Mouse (Mus musculus) liver, embryonic 15.5 days (tissue): ENCODE results near the gene Slc26a10. TPM values are rescaled to one million over a fixed set of nuclear protein-coding genes. Genes with fewer than 3 reads are reported as not detected.

Experiments
- ATAC-seq: fragments of 200-750 bp; cut with Nextera tagmentation; 2 replicates; pipeline ENCODE4 v1.8.0; 2017; ENCODE audit warnings: moderate number of reproducible peaks, mild to moderate bottlenecking, moderate library complexity; ENCODE audit not compliant: insufficient read depth
- H3K27ac ChIP-seq: fragments of 300-500 bp; sonication (generic); replicated peaks from 2 replicates; pipeline ENCODE4 v1.5.1; 2015; ENCODE audit warnings: mild to moderate bottlenecking, inconsistent platforms
- H3K27me3 ChIP-seq: fragments of 300-500 bp; sonication (generic); 2 replicates; pipeline ENCODE4 v1.6.1; 2015; ENCODE audit warnings: mild to moderate bottlenecking, inconsistent platforms
- H3K36me3 ChIP-seq: fragments of 300-500 bp; sonication (generic); replicated peaks from 2 replicates; pipeline ENCODE4 v1.6.1; 2015; ENCODE audit warnings: moderate library complexity, mild to moderate bottlenecking, inconsistent platforms
- H3K4me1 ChIP-seq: fragments of 300-500 bp; sonication (generic); replicated peaks from 2 replicates; pipeline ENCODE4 v1.6.1; 2015; ENCODE audit warnings: inconsistent platforms
- H3K4me2 ChIP-seq: fragments of 300-500 bp; sonication (generic); 2 replicates; pipeline ENCODE4 v1.6.1; 2015; ENCODE audit warnings: moderate library complexity, mild to moderate bottlenecking, inconsistent platforms
- H3K4me3 ChIP-seq: fragments of 300-500 bp; sonication (generic); replicated peaks from 2 replicates; pipeline ENCODE4 v1.5.1; 2015; ENCODE audit warnings: mild to moderate bottlenecking, inconsistent platforms
- H3K9ac ChIP-seq: fragments of 300-500 bp; sonication (generic); 2 replicates; pipeline ENCODE4 v1.6.1; 2015; ENCODE audit warnings: moderate library complexity, mild to moderate bottlenecking, inconsistent platforms
- H3K9me3 ChIP-seq: fragments of 300-500 bp; sonication (generic); replicated peaks from 2 replicates; pipeline ENCODE4 v1.6.1; 2016; ENCODE audit warnings: inconsistent platforms
- WGBS: fragments of 180-500 bp; shearing (Covaris S2); methylation state at CpG from one replicate; pipeline ENCODE4 v1.1.7; 2015; ENCODE audit warnings: mixed read lengths; ENCODE audit not compliant: insufficient replicate concordance; 5-methylcytosine and 5-hydroxymethylcytosine counted together
- polyA plus RNA-seq: library from polyadenylated mRNA; unstranded; fragments of >200 nt; fragmentation: Nextera tagmentation; extraction: Ambion mirVana; gene quantifications from 2 replicates; pipeline ENCODE4 v1.2.1, GENCODE M21; 2015

The Slc26a10 gene
- polyA plus RNA-seq, 1 experiment from 2014 or later = 2.1 TPM

DNA sequence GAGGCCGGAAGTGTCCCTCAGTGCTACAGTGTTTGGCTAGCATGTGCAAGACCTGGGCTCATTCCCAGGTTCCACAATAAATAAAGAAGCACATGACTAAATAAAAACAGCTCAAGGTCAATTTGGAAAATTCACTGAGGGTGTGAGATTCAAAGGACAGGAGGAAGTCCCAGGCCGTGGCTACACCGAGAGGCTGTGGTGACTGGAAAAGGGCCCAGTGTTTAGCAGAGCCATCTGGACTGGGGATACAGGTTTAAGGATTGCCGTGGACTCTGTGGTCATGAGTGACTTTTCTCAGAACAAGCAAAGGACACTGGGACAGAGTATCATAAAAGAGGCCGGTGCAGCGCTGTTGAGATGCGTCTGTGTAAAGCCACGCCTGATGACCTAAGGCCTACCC is 32.8 kb upstream of the Slc26a10 start:
- WGBS = 92% methylated on average over 8 of the region's 8 CpGs
- no peak overlapping the region for H3K4me2 ChIP-seq
- no peak overlapping the region for H3K4me3 ChIP-seq
- no peak overlapping the region for H3K27ac ChIP-seq
- H3K36me3 ChIP-seq = peaks cover 13% of the 10 kb centered on the region
- H3K4me1 ChIP-seq = peaks cover 53% of the 10 kb centered on the region
- ATAC-seq = no peak
- no peak overlapping the region for H3K9ac ChIP-seq
- no peaks in the 10 kb centered on the region for H3K9me3 ChIP-seq
- no peaks in the 10 kb centered on the region for H3K27me3 ChIP-seq

DNA sequence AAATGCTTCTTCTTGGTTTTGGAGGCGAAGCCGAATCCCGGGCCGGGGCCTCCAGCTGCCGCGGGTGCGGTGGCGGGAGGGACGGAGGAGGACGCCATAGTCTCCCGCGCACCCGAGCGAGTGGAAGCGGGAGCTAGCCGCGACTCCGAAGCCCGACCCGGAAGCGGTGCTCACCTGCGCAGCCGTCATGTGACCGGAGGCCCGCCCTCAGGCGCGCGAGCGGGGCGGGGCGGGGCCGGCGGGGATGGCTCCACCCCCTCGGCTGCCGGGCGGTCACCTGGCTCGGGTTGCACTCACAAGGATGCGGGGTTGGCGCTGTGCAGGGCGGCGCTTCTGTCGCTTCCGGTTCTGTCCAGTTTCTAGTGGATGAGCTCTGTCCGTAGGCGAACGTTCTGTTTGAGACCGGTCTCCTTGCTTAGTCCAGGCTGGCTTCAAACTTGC is 31.0 kb upstream of the Slc26a10 start, which contains the start of gene Pip4k2c:
Gene Pip4k2c, minus strand, starts transcription at position 172 of the 441 bp plus-strand sequence.
- no peaks in the 10 kb centered on the region for H3K9me3 ChIP-seq
- H3K27me3 ChIP-seq = no peaks in the 10 kb centered on the region
- ATAC-seq = peak; percentile 92
- peaks cover 61% of the 10 kb centered on the region for H3K4me1 ChIP-seq
- peak within 1 kb of the TSS; percentile 88 for H3K27ac ChIP-seq
- H3K36me3 ChIP-seq = peaks cover 31% of the 10 kb centered on the region
- H3K4me3 ChIP-seq = peak within 1 kb of the TSS; percentile 93
- WGBS = under 1% methylated on average over 47 of the region's 47 CpGs
- peak within 1 kb of the TSS; percentile 95 for H3K9ac ChIP-seq
- H3K4me2 ChIP-seq = peak within 1 kb of the TSS; percentile 84

DNA sequence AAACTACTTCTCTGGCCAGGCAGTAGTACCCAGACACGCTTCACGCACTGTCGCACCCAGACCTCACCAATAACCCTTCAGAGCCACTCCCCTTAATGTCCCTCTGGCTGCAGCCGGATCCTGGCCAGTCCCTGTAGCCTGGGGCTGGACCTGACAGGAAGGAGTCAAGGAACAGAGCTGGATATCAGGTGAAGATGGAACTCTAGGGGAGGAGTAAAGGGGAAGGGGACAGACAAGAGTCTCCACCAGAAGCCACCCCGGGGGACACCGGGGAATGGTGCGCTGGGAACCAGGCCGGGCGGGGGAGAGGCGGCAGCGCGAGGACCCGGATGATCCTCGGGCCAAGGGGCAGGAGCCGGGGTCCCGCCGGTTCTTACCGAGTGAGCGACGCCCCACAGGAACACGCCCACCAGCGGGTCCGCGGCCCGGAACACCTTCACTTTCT is 30.5 kb upstream of the Slc26a10 start:
- ATAC-seq = peak; percentile 72
- Histone ChIP-seq H3K4me2 (peak overlapping the region; percentile 84), H3K27me3 (no peaks in the 10 kb centered on the region), H3K36me3 (peaks cover 34% of the 10 kb centered on the region), H3K4me3 (peak overlapping the region; percentile 93), H3K9ac (peak overlapping the region; percentile 95), H3K4me1 (peaks cover 66% of the 10 kb centered on the region), H3K9me3 (no peaks in the 10 kb centered on the region), H3K27ac (peak overlapping the region; percentile 88)
- WGBS = under 1% methylated on average over 25 of the region's 25 CpGs

DNA sequence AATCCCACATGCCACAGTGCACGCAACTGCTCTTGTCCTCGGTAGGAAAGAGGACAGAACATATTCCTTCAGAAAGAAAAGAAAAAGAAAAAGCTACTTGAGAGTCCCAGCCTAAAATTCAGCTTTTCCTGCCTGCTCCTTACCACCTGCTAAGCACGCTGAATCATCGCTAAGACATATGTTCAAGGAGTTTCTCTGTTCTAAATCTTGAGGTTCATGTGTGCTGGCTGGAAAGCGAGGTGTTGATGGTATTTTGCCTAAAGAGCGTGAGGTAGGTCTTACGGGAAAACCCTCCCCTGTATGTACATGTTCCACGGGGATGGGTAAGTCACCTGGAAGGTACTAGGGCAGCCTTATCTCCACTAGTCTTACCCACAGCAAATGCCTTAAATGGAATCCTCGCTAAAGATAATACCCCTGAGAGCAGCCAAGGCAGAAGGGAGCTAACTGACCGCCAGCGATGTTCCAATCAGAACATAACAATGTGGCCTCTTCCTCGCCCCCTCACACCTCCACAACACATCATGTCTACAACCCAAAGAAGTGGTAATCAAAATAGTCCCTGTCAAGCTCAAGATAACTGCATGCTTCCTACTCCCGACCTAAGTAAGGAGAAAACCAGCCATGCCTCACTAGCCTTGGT is 29.6 kb upstream of the Slc26a10 start:
- Histone ChIP-seq H3K4me2 (peak overlapping the region; percentile 84), H3K9ac (peak overlapping the region; percentile 95), H3K36me3 (peaks cover 36% of the 10 kb centered on the region), H3K4me1 (peaks cover 75% of the 10 kb centered on the region), H3K9me3 (no peaks in the 10 kb centered on the region), H3K27ac (peak overlapping the region; percentile 88), H3K4me3 (peak overlapping the region; percentile 93), H3K27me3 (no peaks in the 10 kb centered on the region)
- WGBS = 46% methylated on average over 13 of the region's 13 CpGs
- no peak for ATAC-seq

DNA sequence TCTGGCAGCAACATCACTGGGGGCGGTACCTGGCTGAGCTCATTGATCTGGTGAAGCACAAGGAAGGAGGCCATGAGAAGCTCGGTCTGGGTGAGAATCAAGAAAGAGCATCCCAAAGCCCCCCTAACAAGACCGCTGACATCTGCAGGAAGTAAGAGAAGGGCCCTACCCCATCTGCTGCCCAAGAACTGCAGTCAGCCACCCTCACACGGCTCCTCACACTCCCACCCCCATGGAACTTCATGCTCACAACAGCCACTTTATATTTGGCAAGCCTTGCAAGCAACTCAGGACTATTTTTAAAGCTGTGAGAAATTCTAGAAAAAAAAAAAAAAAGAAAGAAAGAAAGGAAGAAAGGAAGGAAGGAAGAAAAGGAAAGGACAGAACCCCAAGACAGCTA is 28.5 kb upstream of the Slc26a10 start:
- H3K27ac ChIP-seq = peak overlapping the region; percentile 88
- H3K36me3 ChIP-seq = peaks cover 45% of the 10 kb centered on the region
- H3K9me3 ChIP-seq = no peaks in the 10 kb centered on the region
- 76% methylated on average over 4 of the region's 4 CpGs for WGBS
- peak overlapping the region; percentile 95; the same call in 1 of the 2 replicates for H3K9ac ChIP-seq
- no peak for ATAC-seq
- peak overlapping the region; percentile 93; the same call in 1 of the 2 replicates for H3K4me3 ChIP-seq
- H3K27me3 ChIP-seq = no peaks in the 10 kb centered on the region
- peaks cover 77% of the 10 kb centered on the region for H3K4me1 ChIP-seq
- peak overlapping the region; percentile 84 for H3K4me2 ChIP-seq

DNA sequence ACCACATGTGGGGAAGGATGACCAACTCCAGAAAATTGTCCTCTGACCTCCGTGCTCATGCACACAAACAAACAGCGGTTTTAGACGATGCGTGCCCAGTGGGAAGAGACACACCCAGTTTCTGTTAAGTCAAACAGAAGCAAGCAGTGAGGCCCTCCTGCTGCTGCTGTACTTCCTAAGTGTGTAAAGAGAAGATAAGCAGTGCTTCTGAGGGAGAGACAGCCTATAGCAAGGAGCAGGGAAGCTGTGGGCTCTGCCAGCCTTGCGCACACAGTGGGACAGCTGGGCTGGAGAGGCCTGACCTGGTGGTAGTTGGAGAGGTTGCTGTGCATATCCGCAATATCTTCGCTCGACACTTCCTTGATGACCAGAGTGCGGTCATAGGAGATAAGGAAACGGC is 24.9 kb upstream of the Slc26a10 start:
- Histone ChIP-seq H3K27ac (peak overlapping the region; percentile 98), H3K36me3 (peaks cover 74% of the 10 kb centered on the region), H3K4me1 (peaks cover 93% of the 10 kb centered on the region), H3K4me2 (peak overlapping the region; percentile 67), H3K4me3 (peak overlapping the region; percentile 40), H3K27me3 (no peaks in the 10 kb centered on the region), H3K9ac (peak overlapping the region; percentile 50), H3K9me3 (no peaks in the 10 kb centered on the region)
- ATAC-seq = peak; percentile 91
- 14% methylated on average over 10 of the region's 10 CpGs for WGBS

DNA sequence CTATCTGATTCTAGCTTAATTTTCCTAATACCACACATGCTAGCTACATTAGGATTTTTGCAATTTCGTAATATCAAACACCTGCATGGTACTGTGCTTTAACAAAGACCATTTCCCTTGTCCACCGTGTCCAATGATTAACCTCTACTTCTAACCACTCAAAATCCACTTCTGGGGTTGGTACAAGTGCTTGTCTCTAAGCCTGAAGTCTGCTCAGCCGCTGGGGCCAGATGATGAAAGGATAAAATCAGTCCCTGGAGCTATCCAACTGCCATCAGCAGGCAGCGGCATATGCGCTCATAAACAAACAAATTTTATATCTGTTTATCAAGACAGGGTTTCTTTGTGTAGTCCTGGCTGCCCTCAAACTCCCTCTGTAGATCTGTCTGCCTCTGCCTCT is 24.1 kb upstream of the Slc26a10 start:
- WGBS = 26% methylated on average over 5 of the region's 5 CpGs
- H3K4me3 ChIP-seq = peak overlapping the region; percentile 40
- H3K4me2 ChIP-seq = peak overlapping the region; percentile 67
- H3K36me3 ChIP-seq = peaks cover 82% of the 10 kb centered on the region
- peaks cover 86% of the 10 kb centered on the region for H3K4me1 ChIP-seq
- H3K9ac ChIP-seq = peak overlapping the region; percentile 50
- H3K9me3 ChIP-seq = no peaks in the 10 kb centered on the region
- ATAC-seq = peak; percentile 7
- H3K27me3 ChIP-seq = no peaks in the 10 kb centered on the region
- H3K27ac ChIP-seq = peak overlapping the region; percentile 98

DNA sequence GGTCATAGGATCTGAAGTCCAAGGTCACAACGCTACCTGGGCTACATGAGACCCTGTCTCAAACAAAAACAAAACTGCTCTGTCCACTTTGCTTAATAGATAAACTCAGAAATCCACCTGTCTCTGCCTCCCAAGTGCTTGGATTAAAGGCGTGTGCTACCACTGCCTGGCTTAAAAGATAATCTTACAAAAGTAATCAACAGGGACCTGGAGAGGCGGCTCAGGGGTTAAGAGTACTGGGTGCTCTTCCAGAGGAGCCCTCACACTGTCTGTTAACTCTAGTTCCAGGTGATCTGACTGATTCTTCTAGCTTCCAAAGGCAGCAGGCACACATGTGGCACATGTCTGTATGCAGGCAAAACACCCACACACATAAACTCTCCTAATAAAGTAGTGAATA is 22.7 kb upstream of the Slc26a10 start:
- peak; percentile 76 for ATAC-seq
- H3K27me3 ChIP-seq = no peaks in the 10 kb centered on the region
- H3K4me1 ChIP-seq = peaks cover 83% of the 10 kb centered on the region
- H3K9me3 ChIP-seq = no peaks in the 10 kb centered on the region
- peak overlapping the region; percentile 98 for H3K27ac ChIP-seq
- peak overlapping the region; percentile 33 for H3K9ac ChIP-seq
- H3K36me3 ChIP-seq = peaks cover 83% of the 10 kb centered on the region
- H3K4me3 ChIP-seq = peak overlapping the region; percentile 2; the same call in 1 of the 2 replicates
- 32% methylated on average over 3 of the region's 3 CpGs for WGBS
- peak overlapping the region; percentile 67 for H3K4me2 ChIP-seq

DNA sequence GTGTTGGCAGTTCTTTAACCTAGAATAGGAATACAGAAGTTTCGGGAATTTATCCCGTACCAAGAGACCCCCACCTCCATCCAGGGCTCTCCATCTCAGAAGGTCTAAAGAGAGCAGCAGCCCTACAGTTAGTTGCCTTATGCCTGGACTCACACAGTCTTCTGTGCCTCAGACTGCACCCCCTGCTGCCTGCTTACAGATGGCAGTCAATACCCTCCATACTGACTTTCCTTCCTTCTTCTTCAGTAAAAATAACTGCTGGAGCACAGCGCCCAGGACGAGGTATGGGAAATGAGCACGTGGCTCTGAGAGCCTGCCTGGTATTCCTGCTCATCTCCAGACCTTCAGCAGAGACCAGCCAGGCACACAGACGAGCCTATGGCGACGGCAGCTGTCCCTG is 19.8 kb upstream of the Slc26a10 start:
- Histone ChIP-seq H3K9ac (no peak overlapping the region), H3K9me3 (no peaks in the 10 kb centered on the region), H3K27me3 (no peaks in the 10 kb centered on the region), H3K4me2 (no peak overlapping the region), H3K27ac (peak overlapping the region; percentile 20; the same call in 1 of the 2 replicates), H3K36me3 (peaks cover 74% of the 10 kb centered on the region), H3K4me1 (peaks cover 67% of the 10 kb centered on the region), H3K4me3 (no peak overlapping the region)
- WGBS = 79% methylated on average over 8 of the region's 8 CpGs
- ATAC-seq = no peak

DNA sequence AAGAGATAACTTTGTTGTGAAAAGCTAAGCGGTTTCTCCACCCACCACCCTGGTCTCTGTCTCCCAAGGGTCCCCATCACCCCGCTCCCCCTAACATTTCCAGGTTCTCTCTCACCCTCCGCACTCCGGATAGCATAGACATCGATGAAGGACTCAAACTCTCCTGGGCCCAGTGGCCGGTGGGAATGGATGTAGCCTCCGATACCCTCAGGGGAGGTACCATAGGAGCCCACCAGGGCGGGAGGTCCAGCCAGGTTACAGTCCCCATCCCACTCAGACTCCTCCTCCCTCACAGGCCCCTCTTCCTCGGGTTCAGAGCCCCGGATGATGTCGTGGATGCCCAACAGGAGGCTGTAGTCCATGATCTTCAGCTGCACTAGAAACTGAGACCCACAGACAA is 19.0 kb upstream of the Slc26a10 start:
- no peak overlapping the region for H3K4me2 ChIP-seq
- ATAC-seq = no peak
- 89% methylated on average over 11 of the region's 11 CpGs for WGBS
- H3K9ac ChIP-seq = no peak overlapping the region
- H3K4me1 ChIP-seq = peaks cover 68% of the 10 kb centered on the region
- peaks cover 66% of the 10 kb centered on the region for H3K36me3 ChIP-seq
- no peaks in the 10 kb centered on the region for H3K9me3 ChIP-seq
- peak overlapping the region; percentile 48 for H3K27ac ChIP-seq
- H3K4me3 ChIP-seq = no peak overlapping the region
- no peaks in the 10 kb centered on the region for H3K27me3 ChIP-seq

DNA sequence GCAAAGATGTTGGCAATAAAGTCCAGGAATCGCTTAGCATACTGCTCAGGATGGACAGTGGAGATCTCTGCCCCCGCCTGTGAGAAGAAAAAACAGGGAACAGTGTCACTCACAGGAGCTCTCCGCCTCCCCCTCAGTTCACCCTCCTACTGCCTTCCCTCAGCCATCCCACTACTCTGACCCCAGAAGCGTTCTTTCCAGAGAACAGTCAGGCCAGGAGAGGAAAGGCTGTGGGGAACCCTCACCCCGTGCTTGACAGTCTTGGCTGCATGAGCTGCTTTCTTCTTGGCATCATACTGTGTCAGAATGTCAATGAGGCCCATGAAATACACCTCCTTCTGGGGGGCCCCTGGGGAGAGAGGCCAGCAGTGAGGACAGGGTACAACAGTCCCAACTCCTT is 18.6 kb upstream of the Slc26a10 start:
- H3K4me2 ChIP-seq = no peak overlapping the region
- 81% methylated on average over 5 of the region's 5 CpGs for WGBS
- peaks cover 65% of the 10 kb centered on the region for H3K36me3 ChIP-seq
- H3K27me3 ChIP-seq = no peaks in the 10 kb centered on the region
- H3K9ac ChIP-seq = no peak overlapping the region
- H3K27ac ChIP-seq = peak overlapping the region; percentile 48; the same call in 1 of the 2 replicates
- no peaks in the 10 kb centered on the region for H3K9me3 ChIP-seq
- peaks cover 68% of the 10 kb centered on the region for H3K4me1 ChIP-seq
- no peak for ATAC-seq
- no peak overlapping the region for H3K4me3 ChIP-seq
